Mouse (Mus musculus): Measurements from ENCODE around the gene Kdm2b.

DNA sequence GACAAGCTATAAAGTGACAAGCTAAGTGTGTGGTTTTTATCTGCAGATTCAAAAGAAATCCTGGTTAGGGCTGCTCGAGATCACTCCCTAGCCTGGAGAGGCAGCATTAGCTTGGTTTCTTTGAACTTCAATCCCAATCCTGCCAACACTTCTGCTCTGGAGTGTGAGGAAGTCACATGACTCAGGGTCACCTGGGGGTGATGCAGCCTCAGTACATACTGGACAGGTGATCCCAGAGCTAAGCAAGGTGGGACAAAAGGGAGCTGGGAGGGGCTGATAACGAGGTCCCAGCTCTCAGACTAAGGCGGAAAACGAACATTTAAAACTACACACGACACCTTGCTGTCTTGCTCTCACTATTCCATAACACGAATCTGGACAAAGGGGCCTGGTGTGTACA lies 24.8 kb downstream of the Kdm2b start:
- TF ChIP-seq TAL1 (IDR thresholded peaks at IDR 0.05; ENCODE audit: low read length): no peak
- TF ChIP-seq GATA1 (IDR thresholded peaks at IDR 0.05; ENCODE audit: low read length): no peak

All from erythroblast, embryonic 14.5 days (primary cell).